Mouse (Mus musculus) layer of hippocampus, adult 2 months (tissue): ENCODE data around the gene Epb41l3. TPM values are rescaled to one million over a fixed set of nuclear protein-coding genes. Genes with fewer than 3 reads are reported as not detected.
"Not testable (repeated sequence)": the region's sequence is repeated elsewhere in the genome, so short reads cannot be mapped to it uniquely, and the experiment has no call there.

Source experiments
- DNase-seq, 2 experiments: peaks; one replicate each; pipeline ENCODE4 v3.0.0; 2022; ENCODE audit warnings: low spot score in 2 of 2
- H3K27ac ChIP-seq: fragments of 200-600 bp; 2 replicates; pipeline ENCODE4 v1.8.1; 2022
- H3K4me3 ChIP-seq: fragments of 200-600 bp; 2 replicates; pipeline ENCODE4 v1.8.1; 2022; ENCODE audit warnings: mild to moderate bottlenecking
- CTCF ChIP-seq: fragments of 200-600 bp; conservative IDR thresholded peaks from 2 replicates; pipeline ENCODE4 v1.8.1; 2022; ENCODE audit warnings: antibody characterized with exemption, mild to moderate bottlenecking, moderate library complexity
- total RNA-seq, 2 experiments: library from RNA; stranded (reverse); gene quantifications; 2 replicates each; pipeline ENCODE4 v1.2.3; 2021

Epb41l3 gene
- total RNA-seq, 2 experiments from 2014 or later: 124 to 129 TPM

DNA sequence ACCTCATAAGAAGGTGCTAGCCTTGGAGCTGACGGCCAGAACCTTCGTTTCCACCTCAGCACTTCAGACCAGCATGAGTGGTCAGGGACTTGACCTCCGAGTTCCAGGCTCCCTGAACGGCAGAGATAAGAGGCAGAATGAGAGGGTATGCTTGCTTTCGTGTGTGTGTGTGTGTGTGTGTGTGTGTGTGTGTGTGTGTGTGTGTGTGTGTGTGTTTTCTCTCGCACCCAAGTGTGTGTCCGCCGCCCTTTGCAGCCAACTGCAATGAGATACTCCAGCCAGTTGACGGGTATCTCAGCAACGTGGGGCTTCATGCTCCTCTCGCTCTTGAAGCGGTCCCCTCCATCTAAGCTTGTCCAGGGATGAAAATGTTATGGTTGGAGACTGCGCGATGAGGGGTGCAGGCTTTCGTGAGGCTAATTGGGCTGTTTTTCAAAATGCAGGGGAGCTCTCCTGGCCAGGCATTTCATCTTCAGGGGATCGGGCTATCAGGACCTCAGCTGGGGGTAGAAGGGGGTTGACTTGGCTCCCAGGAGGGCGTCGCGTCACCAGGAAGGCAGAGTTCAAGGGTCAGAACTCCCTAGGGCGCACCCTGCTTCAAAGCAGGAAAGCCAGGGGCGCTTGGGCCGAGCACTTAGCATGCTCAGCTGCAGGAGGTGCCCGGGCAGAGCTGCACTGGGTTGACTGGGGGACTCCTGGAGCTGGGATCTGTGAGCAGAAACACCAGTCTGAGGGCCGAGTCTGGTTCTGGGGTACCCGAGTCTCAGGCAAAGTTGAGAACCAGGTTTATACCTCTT is 1.5 kb downstream of the Epb41l3 start:
- Histone ChIP-seq H3K27ac (no peak overlapping the region; the same call in 1 of the 2 replicates), H3K4me3 (peak overlapping the region; percentile 73)
- no peak for TF ChIP-seq CTCF
- DNase-seq: no peak

DNA sequence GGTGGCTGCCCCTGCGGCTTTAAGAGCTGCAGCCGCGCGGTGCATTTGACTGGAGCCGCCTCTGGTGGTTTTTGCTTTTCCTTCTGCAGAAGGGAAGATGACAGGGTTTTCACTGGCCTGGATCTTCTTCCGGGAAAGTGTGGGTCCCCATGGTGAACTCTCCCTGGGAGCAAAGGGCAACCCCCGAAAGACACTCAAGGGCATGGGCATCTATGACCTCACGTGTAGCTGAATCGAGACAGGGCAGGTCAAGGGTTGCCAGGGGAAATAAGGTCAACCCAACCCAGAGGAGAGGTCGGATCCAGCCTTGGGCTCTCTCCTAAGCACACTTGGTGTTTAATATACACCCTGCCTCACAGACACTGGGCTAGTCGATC is 2.0 kb downstream of the Epb41l3 start:
- H3K27ac ChIP-seq: no peak overlapping the region
- TF ChIP-seq CTCF: no peak
- no peak for DNase-seq
- peak overlapping the region; percentile 36; the same call in 1 of the 2 replicates for H3K4me3 ChIP-seq

DNA sequence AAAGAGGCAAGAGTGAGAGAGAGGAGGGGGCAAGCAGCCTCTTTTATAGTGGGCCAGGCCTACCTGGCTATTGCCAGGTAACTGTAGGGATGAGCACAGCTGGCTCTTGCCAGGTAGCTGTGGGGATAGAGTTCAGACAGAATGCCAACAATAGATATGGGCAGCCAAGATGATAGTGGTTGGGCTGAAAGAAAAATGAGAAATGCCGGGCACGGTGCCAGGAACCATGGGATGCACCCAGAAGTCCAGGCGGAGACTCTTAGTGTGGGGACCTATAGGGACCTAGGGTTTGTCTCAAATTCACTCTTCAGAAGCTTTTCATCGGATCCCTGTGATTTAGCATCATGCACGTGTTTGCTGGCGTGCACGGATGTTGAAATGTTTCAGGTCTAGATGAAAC is 6.8 kb downstream of the Epb41l3 start:
- H3K4me3 ChIP-seq: no peak overlapping the region
- no peak for TF ChIP-seq CTCF
- H3K27ac ChIP-seq: no peak overlapping the region
- DNase-seq: no peak

DNA sequence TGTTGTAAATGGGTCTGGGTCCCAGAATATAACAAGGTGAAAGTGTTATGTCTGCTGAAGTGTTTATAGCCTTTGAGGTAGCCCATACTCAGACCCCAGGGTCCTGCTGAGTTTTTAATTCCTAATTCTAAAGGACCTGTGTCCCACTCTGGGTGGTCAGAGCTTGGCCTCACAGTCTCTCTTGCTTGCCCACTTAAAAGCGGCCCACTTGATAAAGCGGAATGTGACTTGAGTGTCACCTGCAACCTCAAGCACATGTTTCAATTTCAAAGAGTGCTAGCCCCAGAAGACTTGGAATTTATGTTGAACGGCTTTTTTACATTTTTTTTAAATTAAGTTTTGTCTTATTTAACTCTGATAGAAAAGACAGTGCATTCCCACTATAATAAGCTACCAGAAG is 16.1 kb downstream of the Epb41l3 start:
- no peak for DNase-seq
- no peak for TF ChIP-seq CTCF
- no peak overlapping the region for H3K4me3 ChIP-seq
- H3K27ac ChIP-seq: no peak overlapping the region

DNA sequence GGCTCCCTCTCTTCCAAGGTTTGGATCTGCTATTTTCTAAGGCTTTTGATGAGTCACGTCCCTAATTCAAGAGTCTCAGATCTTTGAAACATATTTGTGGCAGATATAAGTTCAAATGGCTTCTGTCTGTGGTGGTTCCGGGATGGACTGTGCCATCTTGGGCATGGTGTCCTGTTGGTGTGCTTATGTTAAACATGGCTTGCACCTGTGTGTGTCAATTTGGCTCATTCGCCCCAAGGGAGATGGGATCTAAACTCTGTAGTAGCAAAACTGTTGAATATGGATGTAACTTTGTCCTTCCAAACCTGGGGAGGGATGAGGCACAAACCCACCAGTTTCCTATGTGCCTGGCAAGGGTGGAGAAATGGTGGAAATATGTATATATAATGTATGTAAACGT is 21.6 kb downstream of the Epb41l3 start:
- no peak overlapping the region for H3K27ac ChIP-seq
- no peak for TF ChIP-seq CTCF
- DNase-seq: no peak
- H3K4me3 ChIP-seq: no peak overlapping the region

DNA sequence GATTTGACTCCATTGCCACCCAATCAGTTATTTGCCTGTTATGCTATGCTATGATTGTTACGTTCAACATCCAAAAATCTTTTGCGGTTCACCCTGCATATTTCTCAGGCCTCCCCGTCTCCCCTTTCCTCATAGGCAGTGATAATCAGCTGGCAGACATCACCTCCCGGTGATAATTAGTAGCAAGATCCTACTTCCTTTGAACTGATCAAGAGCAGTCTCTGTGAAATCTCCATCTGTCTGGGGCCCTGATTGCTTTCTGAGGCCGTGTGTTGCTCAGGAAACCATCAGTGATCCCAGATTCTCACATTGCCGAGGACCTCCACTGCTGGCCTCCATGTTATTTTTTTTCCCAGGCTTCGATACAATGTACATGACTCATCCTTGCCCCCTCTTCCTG is 22.5 kb downstream of the Epb41l3 start:
- no peak for TF ChIP-seq CTCF
- DNase-seq: no peak
- Histone ChIP-seq H3K4me3 (no peak overlapping the region), H3K27ac (no peak overlapping the region)

DNA sequence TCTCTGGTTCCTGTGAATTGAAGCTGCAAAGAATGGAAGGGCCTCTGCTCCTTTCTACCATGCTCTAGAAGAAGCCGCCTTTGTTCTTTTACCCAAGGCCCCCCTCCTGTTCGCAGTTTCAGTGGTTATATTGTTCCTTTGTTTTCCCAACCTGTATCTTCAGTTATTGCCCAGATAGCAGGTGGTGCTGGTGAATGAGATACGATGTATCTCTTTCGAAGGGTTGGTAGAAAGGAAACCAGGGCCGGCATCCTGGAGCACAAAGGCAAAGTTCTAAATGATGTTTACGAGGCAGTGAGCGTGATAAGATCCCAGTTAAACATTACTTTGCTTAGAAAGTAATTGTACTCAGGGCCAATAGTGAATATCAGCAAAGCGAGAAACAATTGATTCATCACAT is 27.8 kb downstream of the Epb41l3 start:
- no peak for TF ChIP-seq CTCF
- Histone ChIP-seq H3K4me3 (no peak overlapping the region), H3K27ac (no peak overlapping the region)
- no peak for DNase-seq

DNA sequence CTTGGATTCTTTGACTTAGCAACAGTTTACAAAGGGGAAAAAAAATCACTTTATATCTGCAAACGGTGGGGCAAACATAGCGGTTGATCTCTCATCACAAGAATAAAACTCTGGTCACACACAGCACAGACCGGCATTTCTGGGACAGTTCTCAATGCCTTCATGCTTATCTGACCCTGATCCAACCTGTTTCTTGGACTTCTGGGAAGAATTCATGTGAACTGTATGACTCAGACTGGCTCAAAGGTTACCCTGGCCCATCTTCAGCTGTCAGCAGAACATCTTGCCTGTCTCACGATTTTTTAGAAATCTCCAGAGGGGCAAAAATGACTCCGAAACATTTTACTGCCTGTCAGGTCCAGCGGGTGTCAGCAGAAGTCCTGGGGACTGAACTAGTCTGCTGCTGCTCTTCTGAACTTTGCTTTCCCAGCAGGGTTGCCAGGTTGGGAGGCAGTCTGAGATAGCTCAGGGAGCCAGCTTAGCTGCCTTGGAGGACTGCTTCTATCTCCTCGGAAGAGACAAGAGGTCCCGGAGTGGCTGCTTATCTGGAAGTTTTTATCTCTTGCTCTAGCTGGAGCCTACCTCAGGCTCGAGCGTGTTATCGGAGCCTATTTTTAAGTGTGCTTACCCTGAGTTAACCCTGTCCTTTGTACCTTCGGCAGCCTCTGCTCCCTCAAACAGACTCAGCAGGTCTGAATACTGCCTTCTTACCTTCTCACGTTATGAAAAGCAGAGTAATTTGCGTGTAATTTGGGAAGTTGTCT is 29.7 kb downstream of the Epb41l3 start:
- no peak overlapping the region for H3K4me3 ChIP-seq
- H3K27ac ChIP-seq: no peak overlapping the region
- no peak for TF ChIP-seq CTCF
- DNase-seq: no peak

DNA sequence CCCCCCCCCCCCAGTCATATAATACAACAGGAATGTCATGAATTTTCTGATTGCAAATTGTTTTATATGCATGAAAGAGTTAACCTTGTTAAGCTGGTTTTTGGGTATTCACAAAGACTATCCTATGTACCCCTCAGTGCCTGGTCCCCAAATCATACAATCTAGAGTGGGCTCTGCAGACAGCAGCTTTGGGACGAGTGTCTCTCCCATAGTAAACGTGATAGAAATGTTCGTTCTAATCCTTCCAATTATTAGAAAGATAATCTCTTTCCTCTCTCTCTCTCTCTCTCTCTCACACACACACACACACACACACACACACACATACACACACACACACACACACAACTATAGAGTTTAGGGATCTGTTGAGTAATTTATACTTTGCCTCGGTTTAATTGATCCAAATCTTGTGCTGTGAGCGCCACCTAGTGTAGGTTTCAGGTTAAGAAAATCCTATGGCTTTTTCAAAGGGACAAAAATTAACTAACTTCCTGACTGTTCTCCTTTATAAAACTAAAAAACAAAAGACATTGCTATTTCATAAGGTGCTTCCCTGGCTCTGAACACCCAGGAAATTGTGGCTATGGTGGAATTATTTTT is 30.4 kb downstream of the Epb41l3 start:
- DNase-seq: peak; percentile 21 to 76
- Histone ChIP-seq H3K27ac (no peak overlapping the region), H3K4me3 (no peak overlapping the region)
- peak; percentile 78 for TF ChIP-seq CTCF

DNA sequence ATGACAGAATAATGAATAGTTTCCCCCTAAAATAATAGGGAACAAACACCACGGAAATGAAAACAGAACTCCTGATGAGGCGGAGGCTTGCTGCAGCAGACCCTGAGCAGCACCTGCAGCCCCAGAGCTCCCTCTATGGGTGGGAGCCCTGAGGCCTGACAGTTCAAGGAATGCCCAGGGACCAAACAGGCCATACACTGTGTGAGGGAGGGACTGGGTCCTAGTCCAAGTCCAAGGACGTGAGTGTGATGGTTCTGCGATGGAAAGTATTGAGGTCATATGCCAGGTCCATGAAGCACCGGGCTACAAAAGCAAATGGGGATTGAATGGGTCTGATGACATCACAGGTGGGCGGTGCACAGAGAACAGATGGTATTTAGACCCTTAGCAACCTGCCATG is 33.7 kb downstream of the Epb41l3 start:
- no peak for DNase-seq
- peak; percentile 66 for TF ChIP-seq CTCF

DNA sequence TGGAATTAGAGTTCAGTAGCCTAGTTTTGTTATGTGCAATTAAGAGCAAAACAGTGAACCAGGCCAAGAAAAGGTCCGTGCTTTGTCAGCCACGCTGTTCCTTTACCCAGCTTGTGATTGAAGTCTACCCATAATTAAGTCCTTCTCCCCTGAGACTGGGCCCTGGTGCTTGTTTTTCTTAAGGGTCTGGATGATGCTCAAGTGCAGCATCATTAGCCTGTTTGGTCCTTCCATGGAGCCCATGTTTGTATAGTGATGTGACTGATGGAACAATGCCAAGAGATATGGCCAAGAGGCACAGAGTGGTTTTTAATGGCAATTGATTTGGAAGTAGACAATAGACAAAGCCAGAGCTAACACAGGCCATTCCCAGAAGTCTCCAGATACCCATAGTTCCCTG is 36.7 kb downstream of the Epb41l3 start:
- TF ChIP-seq CTCF: no peak
- DNase-seq: no peak
- Histone ChIP-seq H3K27ac (no peak overlapping the region), H3K4me3 (no peak overlapping the region)

More for the DNA sequence above, 33.7 kb downstream of the Epb41l3 start:
- Histone ChIP-seq H3K27ac (no peak overlapping the region), H3K4me3 (no peak overlapping the region)

DNA sequence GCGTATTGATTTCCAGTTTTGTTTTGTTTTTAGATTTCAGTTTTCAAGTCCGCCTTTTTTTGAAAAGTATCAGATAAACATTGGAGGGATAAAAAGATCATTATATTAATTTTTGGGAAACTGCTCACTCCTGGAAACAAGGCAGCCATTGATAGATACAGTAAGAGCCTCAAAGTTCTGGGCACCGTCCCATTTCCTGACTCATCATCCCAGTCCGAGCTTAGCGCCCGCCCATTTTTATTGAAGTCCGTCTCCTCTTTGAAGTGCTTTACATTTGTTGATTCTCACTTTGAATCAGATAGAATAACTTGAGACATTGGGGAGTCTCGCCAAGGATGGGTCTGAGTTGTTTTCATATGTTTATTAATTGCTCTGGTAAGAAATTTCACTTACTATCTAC is 43.7 kb downstream of the Epb41l3 start:
- DNase-seq: no peak
- TF ChIP-seq CTCF: no peak
- Histone ChIP-seq H3K27ac (no peak overlapping the region), H3K4me3 (no peak overlapping the region)

DNA sequence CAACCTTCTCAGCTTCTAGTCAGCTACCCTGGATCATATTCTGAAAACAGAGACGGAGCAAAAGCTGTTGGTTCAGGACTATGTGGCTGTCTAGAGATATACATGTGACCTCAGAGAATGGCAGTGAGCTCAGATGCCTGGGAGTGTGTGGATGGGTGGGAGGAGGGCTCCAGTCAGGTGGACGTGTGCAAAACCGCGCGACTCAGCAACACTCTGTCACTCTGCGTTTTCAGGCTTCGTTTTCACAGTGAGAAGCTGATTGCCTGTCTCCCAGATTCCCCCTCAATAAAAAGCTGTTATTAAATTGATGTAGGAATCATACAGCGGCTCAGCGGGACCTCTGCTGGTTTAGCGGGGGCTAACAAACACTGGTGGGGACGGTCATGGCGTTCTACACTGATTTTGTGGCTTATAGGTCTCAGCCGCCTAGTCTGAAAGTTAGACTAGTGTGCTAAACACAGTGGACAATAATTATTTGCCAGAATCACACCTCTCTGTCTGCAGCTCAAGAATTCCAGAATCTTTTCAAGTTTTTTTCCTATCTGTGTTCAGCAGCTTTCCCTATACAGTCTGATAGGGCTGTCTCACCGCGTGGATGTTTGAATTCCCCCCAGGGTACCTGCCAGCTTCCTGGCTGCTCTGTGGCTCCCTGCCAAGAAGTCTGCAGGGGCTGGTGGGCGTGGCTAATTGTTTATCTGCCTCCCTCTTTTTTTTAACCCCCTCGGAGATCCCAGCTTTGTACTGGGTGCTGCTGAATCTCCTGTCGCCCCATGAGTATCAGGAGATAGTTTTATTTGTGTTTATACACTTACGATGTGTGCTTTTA is 45.3 kb downstream of the Epb41l3 start:
- no peak for DNase-seq
- TF ChIP-seq CTCF: no peak
- H3K4me3 ChIP-seq: no peak overlapping the region
- no peak overlapping the region for H3K27ac ChIP-seq

DNA sequence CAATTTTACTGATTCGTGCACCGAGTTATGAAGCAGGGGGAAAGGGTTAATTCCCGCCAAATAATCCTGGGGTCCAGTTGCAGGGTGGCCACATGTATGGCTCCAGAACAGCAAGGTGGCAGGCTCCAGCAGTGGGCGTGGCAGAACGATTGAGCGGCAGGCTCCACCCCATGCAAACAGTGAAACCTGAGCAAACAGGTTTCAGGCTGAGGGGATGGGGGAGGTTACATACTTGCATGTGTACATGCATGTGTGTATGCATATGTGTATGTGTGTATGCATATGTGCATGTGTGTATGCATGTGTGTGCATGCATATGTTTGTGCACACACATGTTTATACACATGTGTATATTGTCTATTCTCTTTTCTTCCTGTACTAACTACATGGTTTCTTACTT is 46.9 kb downstream of the Epb41l3 start:
- H3K27ac ChIP-seq, H3K4me3 ChIP-seq, DNase-seq: not testable (repeated sequence)
